Mouse (Mus musculus) liver, adult 2 months (tissue): Measurements from ENCODE around the gene Smarcc1. TPM values are rescaled to one million over a fixed set of nuclear protein-coding genes. Genes with fewer than 3 reads are reported as not detected.

Experiments used
- DNase-seq: peaks from one replicate; pipeline ENCODE4 v3.0.0-alpha.2; 2011; ENCODE audit warnings: low read depth, low spot score; ENCODE audit errors: extremely low read depth
- H3K27ac ChIP-seq: fragments of 200-500 bp; replicated peaks from 2 replicates; pipeline ENCODE4 v1.5.1; 2012; ENCODE audit warnings: low read depth, mild to moderate bottlenecking, control low read depth, inconsistent platforms, low read length; ENCODE audit not compliant: insufficient read depth
- H3K27me3 ChIP-seq: fragments of 200-500 bp; 2 replicates; pipeline ENCODE4 v1.6.1; 2012; ENCODE audit warnings: mild to moderate bottlenecking, moderate library complexity, low read length, inconsistent platforms; ENCODE audit not compliant: control insufficient read depth, insufficient read depth
- H3K36me3 ChIP-seq: fragments of 200-500 bp; 2 replicates; pipeline ENCODE4 v1.6.1; 2012; ENCODE audit warnings: low read length, inconsistent platforms; ENCODE audit not compliant: control insufficient read depth, insufficient read depth
- H3K4me1 ChIP-seq: fragments of 200-500 bp; 2 replicates; pipeline ENCODE4 v1.6.1; 2011; ENCODE audit warnings: low read length; ENCODE audit not compliant: control insufficient read depth, insufficient read depth
- H3K4me3 ChIP-seq: fragments of 200-500 bp; 2 replicates; pipeline ENCODE4 v1.5.1; 2011; ENCODE audit warnings: low read depth, mild to moderate bottlenecking, control low read depth, low read length, moderate library complexity; ENCODE audit not compliant: insufficient read depth
- H3K79me2 ChIP-seq: fragments of 200-500 bp; 2 replicates; pipeline ENCODE4 v1.6.1; 2012; ENCODE audit warnings: inconsistent platforms, mild to moderate bottlenecking, low read length, moderate library complexity; ENCODE audit not compliant: control insufficient read depth, insufficient read depth
- H3K9ac ChIP-seq: fragments of 200-500 bp; 2 replicates; pipeline ENCODE4 v1.6.1; 2012; ENCODE audit warnings: low read depth, mild to moderate bottlenecking, control low read depth, inconsistent platforms, low read length
- CTCF ChIP-seq: fragments of 200-500 bp; IDR thresholded peaks from 2 replicates; pipeline ENCODE4 v1.5.1; 2011; ENCODE audit warnings: low read depth, low read length, control low read depth
- POLR2A ChIP-seq: fragments of 200-500 bp; IDR thresholded peaks from 2 replicates; pipeline ENCODE4 v1.6.1; 2011; ENCODE audit warnings: low read length, control low read depth; ENCODE audit not compliant: insufficient read depth; ENCODE audit errors: extremely low read depth
- WGBS: fragments of 180-500 bp; shearing (Covaris S2); methylation state at CpG from one replicate; pipeline ENCODE4 v1.1.7; 2018; 5-methylcytosine and 5-hydroxymethylcytosine counted together
- polyA plus RNA-seq: library from polyadenylated mRNA; depleted of rRNA; stranded (reverse); fragments of >200 nt; gene quantifications from 2 replicates; pipeline ENCODE4 v1.2.3, GENCODE M21; 2012
- total RNA-seq: library from RNA; depleted of rRNA; stranded (reverse); fragments of >200 nt; gene quantifications from 2 replicates; pipeline ENCODE4 v1.2.3, GENCODE M21; 2014

Gene Smarcc1
- total and polyA plus RNA-seq, 2 experiments: 7.5 to 9.8 TPM

DNA sequence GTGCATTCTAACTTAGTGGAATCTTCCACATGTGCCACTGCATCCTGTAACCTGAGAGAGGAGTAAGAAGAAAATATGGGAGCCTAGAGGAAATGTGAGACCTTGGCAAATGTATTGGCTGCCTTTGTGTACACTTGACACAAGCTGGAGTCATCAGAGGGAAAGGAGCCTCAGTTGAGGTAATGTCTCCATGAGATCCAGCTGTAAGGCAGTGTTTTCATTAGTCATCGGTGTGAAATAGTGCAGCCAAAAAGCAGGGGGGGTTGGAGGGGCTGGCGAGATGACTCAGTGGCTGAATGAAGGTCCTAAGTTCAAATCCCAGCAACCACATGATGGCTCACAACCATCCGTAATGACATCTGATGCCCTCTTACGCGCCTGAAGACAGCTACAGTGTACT lies 44.9 kb downstream of the Smarcc1 start:
- TF ChIP-seq CTCF (no peak), POLR2A (no peak)
- no peak overlapping the region for H3K4me3 ChIP-seq
- H3K36me3 ChIP-seq: peaks cover 22% of the 10 kb centered on the region
- H3K4me1 ChIP-seq: peaks cover 2% of the 10 kb centered on the region; the same call in 1 of the 2 replicates
- no peak overlapping the region for H3K9ac ChIP-seq
- DNase-seq: no peak
- H3K27ac ChIP-seq: peak overlapping the region; percentile 30
- H3K79me2 ChIP-seq: no peaks in the 10 kb centered on the region; the same call in 1 of the 2 replicates
- 85% methylated on average over 5 of the region's 5 CpGs for WGBS
- no peaks in the 10 kb centered on the region for H3K27me3 ChIP-seq

DNA sequence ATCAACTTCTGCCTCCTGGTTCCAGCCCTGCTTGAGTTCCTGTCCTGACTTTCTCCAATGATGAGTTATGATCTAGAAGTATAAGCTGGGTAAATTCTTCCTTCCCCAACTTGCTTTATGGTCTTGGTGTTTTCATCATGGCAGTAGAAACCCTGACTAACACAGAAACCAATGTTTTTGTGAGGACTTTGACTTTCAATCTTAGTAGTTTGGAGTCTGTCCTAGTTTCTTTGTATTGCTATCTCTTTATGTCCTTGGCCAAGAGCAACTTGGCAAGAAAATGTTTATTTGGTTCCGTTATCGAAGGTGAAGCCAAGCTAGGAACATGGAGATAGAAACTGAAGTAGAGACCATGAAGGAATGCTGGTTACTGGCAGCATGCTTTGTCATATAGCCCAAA lies 45.6 kb downstream of the Smarcc1 start:
- no peaks in the 10 kb centered on the region; the same call in 1 of the 2 replicates for H3K79me2 ChIP-seq
- peak; percentile 89 for DNase-seq
- no peak overlapping the region for H3K9ac ChIP-seq
- TF ChIP-seq CTCF: no peak
- TF ChIP-seq POLR2A: no peak
- peaks cover 22% of the 10 kb centered on the region for H3K36me3 ChIP-seq
- 10% methylated on average over 2 of the region's 2 CpGs for WGBS
- no peak overlapping the region for H3K4me3 ChIP-seq
- no peaks in the 10 kb centered on the region for H3K27me3 ChIP-seq
- peaks cover 2% of the 10 kb centered on the region; the same call in 1 of the 2 replicates for H3K4me1 ChIP-seq
- peak overlapping the region; percentile 46 for H3K27ac ChIP-seq

DNA sequence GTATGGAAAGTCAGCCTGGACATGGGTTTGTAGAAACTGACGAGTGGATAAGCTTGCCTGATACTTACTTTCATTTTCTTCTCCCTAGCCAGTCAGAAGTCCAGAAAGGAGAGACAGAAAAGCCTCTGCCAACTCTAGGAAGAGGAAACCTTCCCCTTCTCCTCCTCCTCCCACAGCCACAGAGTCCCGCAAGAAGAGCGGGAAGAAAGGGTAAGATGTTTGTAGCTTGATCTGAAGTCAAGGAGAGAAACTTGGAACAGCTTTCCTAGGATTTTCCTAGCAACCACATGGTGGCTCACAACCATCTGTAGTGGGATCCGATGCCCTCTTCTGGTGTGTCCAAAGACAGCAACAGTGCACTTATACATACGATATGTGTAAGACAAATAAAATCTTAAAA lies 53.4 kb downstream of the Smarcc1 start:
- DNase-seq: peak; percentile 24
- Histone ChIP-seq H3K4me3 (peak overlapping the region; percentile 21; the same call in 1 of the 2 replicates), H3K27me3 (no peaks in the 10 kb centered on the region), H3K9ac (0 out of 2 replicates have a peak overlapping the region, but pooled peaks have one; percentile 56), H3K79me2 (no peaks in the 10 kb centered on the region), H3K4me1 (no peaks in the 10 kb centered on the region; the same call in 1 of the 2 replicates), H3K36me3 (peaks cover 34% of the 10 kb centered on the region), H3K27ac (no peak overlapping the region)
- TF ChIP-seq CTCF (peak; percentile 8; the same call in 1 of the 2 replicates), POLR2A (no peak)
- 69% methylated on average over 5 of the region's 5 CpGs for WGBS

DNA sequence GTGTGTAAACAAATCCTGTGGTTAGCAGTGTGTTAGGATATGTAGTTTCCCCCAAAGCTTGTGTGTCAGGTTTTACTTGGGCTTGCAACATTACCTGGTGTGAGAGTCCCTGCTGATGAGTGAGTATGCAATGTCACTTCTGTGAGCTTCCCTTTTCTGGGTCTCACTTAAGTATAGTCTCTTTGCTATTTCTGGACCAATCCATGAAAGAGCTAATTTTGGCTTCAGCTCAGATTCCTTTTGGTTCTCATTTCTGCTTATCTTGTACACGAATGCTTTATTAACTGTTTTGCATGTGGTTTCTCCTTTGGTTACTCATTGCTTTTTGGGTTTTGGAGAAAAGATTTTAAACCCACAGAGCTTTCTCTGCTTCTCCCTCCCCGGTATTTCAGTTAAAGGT lies 82.4 kb downstream of the Smarcc1 start:
- H3K79me2 ChIP-seq: no peaks in the 10 kb centered on the region
- no peak for DNase-seq
- peaks cover 52% of the 10 kb centered on the region for H3K36me3 ChIP-seq
- TF ChIP-seq POLR2A (no peak), CTCF (no peak)
- 86% methylated on average over 2 of the region's 2 CpGs for WGBS
- no peak overlapping the region for H3K9ac ChIP-seq
- H3K27ac ChIP-seq: no peak overlapping the region
- H3K4me3 ChIP-seq: no peak overlapping the region
- H3K4me1 ChIP-seq: no peaks in the 10 kb centered on the region
- H3K27me3 ChIP-seq: no peaks in the 10 kb centered on the region

DNA sequence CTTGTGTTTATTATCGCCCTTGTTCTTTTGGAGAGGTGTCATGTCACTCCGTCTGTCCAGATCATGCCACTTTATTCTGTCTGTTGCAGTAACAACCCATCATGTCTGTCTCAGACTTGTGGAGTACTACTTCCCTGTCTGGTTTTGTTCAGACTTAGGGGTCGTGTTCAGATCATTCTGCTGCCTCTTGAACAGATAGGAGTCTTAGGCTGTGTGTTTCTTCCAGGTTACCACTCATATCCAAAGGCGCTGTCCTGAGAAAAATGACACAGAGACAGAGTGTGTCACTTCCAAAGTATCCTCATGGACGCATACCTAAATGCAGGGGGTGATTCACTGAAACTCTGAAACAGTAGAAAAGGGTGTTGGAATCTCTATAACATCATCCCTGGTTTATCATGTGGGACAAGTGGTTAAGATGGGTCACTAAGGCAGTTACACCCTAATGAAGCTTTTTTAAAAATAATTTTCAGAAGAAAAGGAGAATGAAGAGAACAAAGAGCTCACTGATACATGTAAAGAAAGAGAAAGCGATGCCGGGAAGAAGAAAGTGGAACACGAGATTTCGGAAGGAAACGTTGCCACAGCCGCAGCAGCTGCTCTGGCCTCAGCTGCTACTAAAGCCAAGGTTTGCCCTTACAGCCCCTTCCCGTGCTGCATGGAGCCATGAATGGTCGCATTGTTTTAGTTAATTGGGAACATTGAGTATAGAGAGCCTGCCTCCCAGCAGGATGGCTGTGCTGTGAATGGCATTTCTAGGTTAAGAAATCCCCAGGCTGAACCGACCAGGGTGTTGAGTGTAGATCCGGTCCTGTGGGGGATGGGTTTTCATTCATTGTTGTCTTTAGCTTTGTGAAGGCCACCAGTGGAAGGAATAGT lies 88.3 kb downstream of the Smarcc1 start:
- TF ChIP-seq POLR2A: no peak
- TF ChIP-seq CTCF: no peak
- no peaks in the 10 kb centered on the region for H3K27me3 ChIP-seq
- H3K36me3 ChIP-seq: peaks cover 58% of the 10 kb centered on the region
- DNase-seq: no peak
- no peak overlapping the region for H3K27ac ChIP-seq
- H3K4me3 ChIP-seq: no peak overlapping the region
- 85% methylated on average over 15 of the region's 15 CpGs for WGBS
- no peak overlapping the region for H3K9ac ChIP-seq
- no peaks in the 10 kb centered on the region for H3K4me1 ChIP-seq
- no peaks in the 10 kb centered on the region for H3K79me2 ChIP-seq

DNA sequence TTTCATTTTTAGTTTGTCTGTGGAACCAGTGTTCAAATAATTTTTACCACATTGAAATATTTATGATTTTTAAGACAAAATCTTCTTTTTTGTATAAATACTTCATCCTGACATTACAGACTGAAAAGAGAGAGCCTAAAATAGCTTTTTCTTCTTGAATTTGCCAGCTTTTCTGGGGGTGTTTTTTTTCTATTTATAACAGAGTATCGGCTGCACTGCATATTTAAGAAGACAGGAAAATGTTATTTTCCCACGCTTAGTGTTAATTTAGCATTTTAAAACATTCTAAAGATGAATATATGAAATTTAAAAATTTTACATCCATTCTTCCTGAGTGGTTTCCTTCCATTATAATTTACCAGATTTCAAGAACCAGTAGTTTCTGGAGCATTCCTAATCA lies 88.9 kb downstream of the Smarcc1 start:
- no peak for TF ChIP-seq POLR2A
- TF ChIP-seq CTCF: no peak
- H3K27me3 ChIP-seq: no peaks in the 10 kb centered on the region
- H3K36me3 ChIP-seq: peaks cover 60% of the 10 kb centered on the region
- 97% methylated on average over 2 of the region's 2 CpGs for WGBS
- no peak overlapping the region for H3K27ac ChIP-seq
- H3K4me1 ChIP-seq: no peaks in the 10 kb centered on the region
- H3K4me3 ChIP-seq: no peak overlapping the region
- DNase-seq: no peak
- H3K9ac ChIP-seq: no peak overlapping the region
- no peaks in the 10 kb centered on the region for H3K79me2 ChIP-seq
